ENCODE assay signal across 8 mouse cellular contexts in the genomic region with DNA sequence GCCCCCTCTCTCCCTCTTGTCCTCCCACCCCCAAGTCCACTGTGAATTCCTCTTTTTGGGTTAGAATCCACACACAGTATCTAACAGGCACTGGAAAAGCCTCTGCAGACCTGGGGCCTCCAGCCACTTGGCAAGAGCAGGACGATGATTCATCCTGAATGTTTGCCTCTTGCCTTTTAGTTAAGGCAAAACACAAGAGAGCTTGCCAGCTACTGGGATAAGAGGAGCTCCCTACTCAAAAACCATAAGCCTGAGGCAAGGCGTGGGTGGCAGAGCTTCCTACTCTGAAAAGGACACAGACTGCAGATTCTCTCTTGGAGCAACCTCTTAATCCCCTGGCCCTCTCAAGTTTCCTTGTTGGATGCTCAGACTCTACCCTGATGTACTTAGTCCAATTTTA.
DNase-seq lines count a peak whose midpoint lies in the region; ATAC-seq lines count a peak whose summit lies in the region.

No protein-coding gene starts in this region.

- ATAC-seq in granulocyte monocyte progenitor cell, adult 5-6 weeks (replicated peaks; ENCODE audit: poor library complexity, severe bottlenecking): no peak

- DNase-seq in layer of hippocampus, adult 11-12 months (ENCODE audit: low spot score): peak; percentile 35
- no peak for DNase-seq in layer of hippocampus, postnatal 10 days (ENCODE audit: low spot score in 2 of 2)
- DNase-seq in adrenal gland, postnatal 25 days: peak; percentile 45
- DNase-seq in gastrocnemius, postnatal 36 days: peak; percentile 47 to 49
- peak; percentile 62 to 63 for DNase-seq in left cerebral cortex, postnatal 36 days (ENCODE audit: low spot score in 2 of 2)
- no peak for DNase-seq in spleen, postnatal 14 days (ENCODE audit: low spot score in 2 of 2)
- no peak for DNase-seq in kidney, postnatal 36 days

- intact Hi-C loops in gastrocnemius, postnatal 36 days (cut with DNase I): no loop called here
- intact Hi-C loops in left cerebral cortex, postnatal 36 days (cut with DNase I): no loop called here

Comparison
In these comparisons a context has a peak if more than half of its experiments do, and no peak if none do; other contexts are left out.
1. DNase-seq: peak in layer of hippocampus, adult 11-12 months (single experiment), adrenal gland, postnatal 25 days (single experiment), gastrocnemius, postnatal 36 days (2 of 2) and left cerebral cortex, postnatal 36 days (2 of 2); none in layer of hippocampus, postnatal 10 days (0 of 2), spleen, postnatal 14 days (0 of 2) and kidney, postnatal 36 days (0 of 2).